Mouse (Mus musculus) lung, postnatal 0 days (tissue): ENCODE results near the gene A530016L24Rik. TPM values are rescaled to one million over a fixed set of nuclear protein-coding genes. Genes with fewer than 3 reads are reported as not detected.

Experiments
- ATAC-seq: fragments of 200-750 bp; cut with Nextera tagmentation; 2 replicates; pipeline ENCODE4 v1.8.0; 2017; ENCODE audit warnings: moderate library complexity
- DNase-seq: peaks from one replicate; pipeline ENCODE4 v3.0.0-alpha.2; 2016; ENCODE audit warnings: low spot score
- H3K27ac ChIP-seq: fragments of 300-500 bp; sonication (generic); 2 replicates; pipeline ENCODE4 v1.5.1; 2014; ENCODE audit warnings: antibody characterized with exemption, mild to moderate bottlenecking, low read length, mixed read lengths
- H3K27me3 ChIP-seq: fragments of 300-500 bp; sonication (generic); replicated peaks from 2 replicates; pipeline ENCODE4 v1.6.1; 2014; ENCODE audit warnings: low read length, mixed read lengths; ENCODE audit not compliant: insufficient read depth
- H3K36me3 ChIP-seq: fragments of 300-500 bp; sonication (generic); 2 replicates; pipeline ENCODE4 v1.6.1; 2014; ENCODE audit warnings: low read length, mixed read lengths; ENCODE audit not compliant: insufficient read depth
- H3K4me1 ChIP-seq: fragments of 300-500 bp; sonication (generic); 2 replicates; pipeline ENCODE4 v1.6.1; 2014; ENCODE audit warnings: antibody characterized with exemption, low read depth, low read length, mixed read lengths; ENCODE audit not compliant: insufficient read depth
- H3K4me2 ChIP-seq: fragments of 300-500 bp; sonication (generic); replicated peaks from 2 replicates; pipeline ENCODE4 v1.6.1; 2014; ENCODE audit warnings: low read depth, mild to moderate bottlenecking, low read length, moderate library complexity, mixed read lengths
- H3K4me3 ChIP-seq: fragments of 300-500 bp; sonication (generic); 2 replicates; pipeline ENCODE4 v1.5.1; 2014; ENCODE audit warnings: low read depth, low read length
- H3K9ac ChIP-seq: fragments of 300-500 bp; sonication (generic); replicated peaks from 2 replicates; pipeline ENCODE4 v1.6.1; 2014; ENCODE audit warnings: low read depth, mild to moderate bottlenecking
- H3K9me3 ChIP-seq: fragments of 300-500 bp; sonication (generic); 2 replicates; pipeline ENCODE4 v1.6.1; 2016; ENCODE audit warnings: low read length, mixed read lengths
- CTCF ChIP-seq: IDR thresholded peaks from 2 replicates; pipeline ENCODE4 v1.5.1; 2016; ENCODE audit warnings: antibody characterized with exemption, mild to moderate bottlenecking
- EP300 ChIP-seq: IDR thresholded peaks from 2 replicates; pipeline ENCODE4 v1.6.1; 2016; ENCODE audit warnings: antibody characterized with exemption, mild to moderate bottlenecking, control low read depth
- WGBS: fragments of 180-500 bp; shearing (Covaris S2); extraction: QIAGEN DNeasy Blood & Tissue Kit; methylation state at CpG from one replicate; pipeline ENCODE4 v1.1.7; 2014; 5-methylcytosine and 5-hydroxymethylcytosine counted together
- polyA plus RNA-seq: library from polyadenylated mRNA; unstranded; fragments of >200 nt; fragmentation: Nextera tagmentation; extraction: Ambion mirVana; gene quantifications from 2 replicates; pipeline ENCODE4 v1.2.1, GENCODE M21; 2015

Gene A530016L24Rik
- polyA plus RNA-seq, 1 experiment from 2014 or later: 0.04 TPM

DNA sequence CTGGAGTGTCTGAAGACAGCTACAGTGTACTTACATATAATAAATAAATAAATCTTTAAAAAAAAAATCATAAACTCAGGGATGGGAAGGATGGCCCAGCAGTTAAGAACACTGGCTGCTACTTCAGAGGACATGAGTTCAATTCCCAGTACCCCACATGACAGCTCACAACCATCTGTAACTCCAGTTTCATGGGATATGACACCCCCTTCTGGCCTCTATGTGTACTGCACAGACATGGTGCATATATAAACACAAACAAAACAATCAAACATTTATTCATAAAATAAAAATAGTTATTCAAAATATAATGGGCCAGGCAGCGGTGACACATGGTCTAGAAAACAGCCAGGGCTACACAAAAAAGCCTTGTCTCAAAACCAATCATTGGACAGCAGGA, 60.0 kb downstream of the A530016L24Rik start:
- no peak overlapping the region for H3K9ac ChIP-seq
- H3K9me3 ChIP-seq: no peaks in the 10 kb centered on the region
- no peak overlapping the region for H3K4me3 ChIP-seq
- TF ChIP-seq EP300 (no peak), CTCF (no peak)
- H3K27me3 ChIP-seq: no peaks in the 10 kb centered on the region
- 86% methylated on average over 1 of the region's 1 CpGs for WGBS
- no peaks in the 10 kb centered on the region for H3K36me3 ChIP-seq
- H3K27ac ChIP-seq: no peak overlapping the region
- no peak overlapping the region for H3K4me2 ChIP-seq
- DNase-seq (no peak), ATAC-seq (no peak)
- no peaks in the 10 kb centered on the region for H3K4me1 ChIP-seq

Other genes starting within 250 kb of the A530016L24Rik start
- gene Tmem179, start 27.3 kb downstream of the A530016L24Rik start, polyA plus RNA-seq: 0.07 TPM in 1 of 2 replicates, not detected in the other
- 4.9 and 5.2 TPM in 2 replicates for gene Inf2, start 99.3 kb downstream of the A530016L24Rik start, polyA plus RNA-seq
- 29.9 and 43.0 TPM in 2 replicates for gene Adssl1, start 130.6 kb downstream of the A530016L24Rik start, polyA plus RNA-seq
- 130 and 152 TPM in 2 replicates for gene Siva1, start 155.2 kb downstream of the A530016L24Rik start, polyA plus RNA-seq
- 78.8 and 91.3 TPM in 2 replicates for gene Akt1, start 185.4 kb downstream of the A530016L24Rik start, polyA plus RNA-seq
- 14.0 and 14.6 TPM in 2 replicates for gene Zbtb42, start 189.4 kb downstream of the A530016L24Rik start, polyA plus RNA-seq
- 17.5 and 20.8 TPM in 2 replicates for gene Cep170b, start 231.0 kb downstream of the A530016L24Rik start, polyA plus RNA-seq